Mouse (Mus musculus) megakaryocyte, embryonic 14.5 days (primary cell): ENCODE results near the gene Gm21988.

Source experiments
- FLI1 ChIP-seq: IDR thresholded peaks from 2 replicates; pipeline ENCODE4 v1.6.1; 2012; ENCODE audit warnings: low read length, inconsistent platforms, mixed read lengths
- GATA1 ChIP-seq: IDR thresholded peaks from 3 replicates; pipeline ENCODE4 v1.6.1; 2012; ENCODE audit warnings: mixed read lengths, low read length, inconsistent platforms, borderline replicate concordance

DNA sequence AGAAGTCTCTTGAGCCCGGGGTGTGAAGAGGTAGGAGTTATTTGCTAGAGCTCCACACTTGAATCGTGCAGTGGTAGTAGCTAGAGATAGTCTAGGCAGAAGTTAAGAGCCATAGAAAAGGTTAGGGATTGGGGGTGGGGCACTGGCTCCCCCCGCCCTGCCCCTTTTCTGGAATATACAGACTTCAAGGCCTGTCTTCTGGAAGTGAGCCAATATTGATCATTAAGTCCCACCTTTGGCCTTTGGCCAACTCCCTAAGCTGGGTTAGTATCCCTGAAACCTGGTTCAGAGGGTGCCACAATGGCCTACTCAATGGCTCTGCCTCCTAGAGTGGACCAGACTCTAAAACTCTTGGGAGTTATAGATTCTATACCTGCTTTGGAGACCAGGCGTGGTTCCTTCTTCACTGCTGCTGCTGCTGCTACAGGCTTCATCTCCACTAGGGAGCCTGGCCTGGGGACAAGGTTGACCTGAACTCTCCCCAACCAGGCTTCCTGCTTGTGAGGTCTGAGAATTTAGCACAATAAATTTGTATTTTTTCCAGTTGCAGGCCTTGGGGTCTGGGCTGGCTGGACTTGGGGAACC, 11.9 kb downstream of the Gm21988 start:
- TF ChIP-seq GATA1 (no peak), FLI1 (no peak)
